Mouse (Mus musculus): ENCODE data around the gene Atp9a. TPM values are rescaled to one million over a fixed set of nuclear protein-coding genes. Genes with fewer than 3 reads are reported as not detected.
A peak's percentile ranks its signal among the peaks of the same experiment; 100 is the strongest.

The Atp9a gene
- 8.9 and 11.8 TPM in 2 replicates for polyA plus RNA-seq (2016; fragmentation: Nextera tagmentation; extraction: Ambion mirVana)

- 9% methylated on average over 25 of the region's 33 CpGs for WGBS
- Histone ChIP-seq H3K36me3 (no peaks in the 10 kb centered on the region), H3K4me3 (peak within 1 kb of the TSS; percentile 87), H3K4me1 (0 out of 2 replicates have a peak, but pooled peaks cover 9% of the 10 kb centered on the region), H3K9me3 (no peaks in the 10 kb centered on the region), H3K27me3 (ENCODE audit: insufficient read depth, poor library complexity, severe bottlenecking) (no peaks in the 10 kb centered on the region), H3K27ac (peak within 1 kb of the TSS; percentile 84)
- no peak for DNase-seq (ENCODE audit: low spot score)
These were observed at the start of gene Atp9a for GRCm38 (mm10) chr2:168742059-168742627. Gene Atp9a, minus strand, starts transcription at chr2:168742409.

- Histone ChIP-seq H3K4me1 (no peaks in the 10 kb centered on the region), H3K27me3 (ENCODE audit: insufficient read depth, poor library complexity, severe bottlenecking) (no peaks in the 10 kb centered on the region), H3K27ac (no peak overlapping the region), H3K4me3 (no peak overlapping the region), H3K9me3 (no peaks in the 10 kb centered on the region), H3K36me3 (no peaks in the 10 kb centered on the region)
- WGBS: 64% methylated on average over 4 of the region's 4 CpGs
- no peak for DNase-seq (ENCODE audit: low spot score)
These were observed 49.0 kb upstream of the Atp9a start for GRCm38 (mm10) chr2:168791115-168791802.

DNA sequence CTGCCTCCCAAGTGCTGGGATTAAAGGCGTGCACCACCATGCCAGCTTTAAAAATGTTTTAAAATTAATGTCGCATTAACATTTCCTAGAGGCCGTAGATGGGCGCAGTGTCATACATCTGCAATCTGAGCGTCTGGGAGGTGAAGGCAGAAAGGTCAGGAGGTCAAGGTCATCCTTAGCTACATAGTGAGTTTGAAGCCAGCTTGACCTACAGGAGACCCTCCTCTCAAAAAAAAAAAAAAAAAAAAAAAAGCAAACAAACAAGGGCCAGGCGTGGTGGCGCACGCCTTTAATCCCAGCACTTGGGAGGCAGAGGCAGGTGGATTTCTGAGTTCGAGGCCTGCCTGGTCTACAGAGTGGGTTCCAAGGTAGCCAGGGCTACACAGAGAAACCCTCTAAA is 44.0 kb upstream of the Atp9a start:
- H3K27ac ChIP-seq: no peak overlapping the region
- H3K4me1 ChIP-seq: no peaks in the 10 kb centered on the region
- no peaks in the 10 kb centered on the region for H3K36me3 ChIP-seq
- DNase-seq (ENCODE audit: low spot score): no peak
- no peak overlapping the region for H3K4me3 ChIP-seq
- WGBS: 84% methylated on average over 9 of the region's 9 CpGs
- no peaks in the 10 kb centered on the region for H3K9me3 ChIP-seq
- H3K27me3 ChIP-seq (ENCODE audit: insufficient read depth, poor library complexity, severe bottlenecking): no peaks in the 10 kb centered on the region; the same call in 1 of the 2 replicates

DNA sequence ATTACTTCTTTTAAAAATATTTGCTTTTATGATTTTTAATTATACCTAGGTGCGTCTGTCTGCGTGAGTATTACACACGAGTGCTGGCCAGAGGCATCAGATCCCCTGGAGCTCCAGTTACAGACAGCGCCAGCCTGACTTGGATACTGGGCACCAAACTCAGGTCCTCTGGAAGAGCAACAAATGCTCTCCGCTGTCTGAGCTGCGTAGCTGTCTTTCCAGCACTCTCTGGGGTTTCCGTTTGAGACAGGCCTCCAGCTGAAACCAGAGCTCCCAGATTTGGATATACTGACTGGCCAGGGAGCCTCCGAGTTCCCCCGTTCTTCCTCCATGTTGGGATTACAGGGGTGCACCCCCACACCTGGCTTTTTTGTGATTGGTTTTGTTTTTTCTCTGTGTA is 38.4 kb upstream of the Atp9a start:
- Histone ChIP-seq H3K27ac (peak overlapping the region; percentile 37; the same call in 1 of the 2 replicates), H3K4me1 (peaks cover 17% of the 10 kb centered on the region), H3K4me3 (no peak overlapping the region), H3K9me3 (no peaks in the 10 kb centered on the region), H3K27me3 (ENCODE audit: insufficient read depth, poor library complexity, severe bottlenecking) (peaks cover 3% of the 10 kb centered on the region), H3K36me3 (no peaks in the 10 kb centered on the region)
- no peak for DNase-seq (ENCODE audit: low spot score)
- 34% methylated on average over 9 of the region's 9 CpGs for WGBS

DNA sequence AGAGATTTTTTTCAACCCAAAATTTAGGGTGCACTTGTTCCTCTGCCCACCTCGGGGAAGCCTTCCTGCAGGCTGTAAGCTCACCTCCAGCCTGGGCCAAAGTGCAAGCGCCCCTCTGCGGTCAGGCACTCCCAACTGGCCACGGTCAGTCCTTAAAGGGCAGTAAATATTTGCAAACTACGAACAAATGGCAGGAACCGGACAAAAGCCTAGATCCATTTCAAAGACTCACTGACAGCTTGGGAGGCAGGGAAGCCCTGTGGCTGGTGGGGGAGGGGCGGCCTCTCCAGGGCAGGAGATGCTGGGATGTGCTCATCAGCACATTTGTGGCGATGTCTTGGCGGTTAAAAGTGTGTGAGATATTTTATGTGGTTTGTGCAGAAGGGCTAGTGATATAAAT is 37.8 kb upstream of the Atp9a start:
- no peaks in the 10 kb centered on the region for H3K9me3 ChIP-seq
- no peaks in the 10 kb centered on the region for H3K36me3 ChIP-seq
- no peak for DNase-seq (ENCODE audit: low spot score)
- peaks cover 3% of the 10 kb centered on the region for H3K27me3 ChIP-seq (ENCODE audit: insufficient read depth, poor library complexity, severe bottlenecking)
- no peak overlapping the region for H3K27ac ChIP-seq
- peaks cover 17% of the 10 kb centered on the region for H3K4me1 ChIP-seq
- 15% methylated on average over 9 of the region's 9 CpGs for WGBS
- H3K4me3 ChIP-seq: no peak overlapping the region

GRCm38 (mm10) chr2:168777481-168777880 is 35.3 kb upstream of the Atp9a start:
- no peaks in the 10 kb centered on the region for H3K9me3 ChIP-seq
- H3K4me3 ChIP-seq: no peak overlapping the region
- peaks cover 3% of the 10 kb centered on the region for H3K27me3 ChIP-seq (ENCODE audit: insufficient read depth, poor library complexity, severe bottlenecking)
- no peak overlapping the region for H3K27ac ChIP-seq
- no peaks in the 10 kb centered on the region for H3K36me3 ChIP-seq
- peaks cover 17% of the 10 kb centered on the region for H3K4me1 ChIP-seq
- no peak for DNase-seq (ENCODE audit: low spot score)

GRCm38 (mm10) chr2:168776238-168776637 is 34.0 kb upstream of the Atp9a start:
- Histone ChIP-seq H3K4me3 (no peak overlapping the region), H3K27me3 (ENCODE audit: insufficient read depth, poor library complexity, severe bottlenecking) (peaks cover 3% of the 10 kb centered on the region; the same call in 1 of the 2 replicates), H3K4me1 (peaks cover 17% of the 10 kb centered on the region), H3K36me3 (no peaks in the 10 kb centered on the region), H3K9me3 (no peaks in the 10 kb centered on the region), H3K27ac (no peak overlapping the region)
- WGBS: 73% methylated on average over 3 of the region's 3 CpGs
- DNase-seq (ENCODE audit: low spot score): no peak

DNA sequence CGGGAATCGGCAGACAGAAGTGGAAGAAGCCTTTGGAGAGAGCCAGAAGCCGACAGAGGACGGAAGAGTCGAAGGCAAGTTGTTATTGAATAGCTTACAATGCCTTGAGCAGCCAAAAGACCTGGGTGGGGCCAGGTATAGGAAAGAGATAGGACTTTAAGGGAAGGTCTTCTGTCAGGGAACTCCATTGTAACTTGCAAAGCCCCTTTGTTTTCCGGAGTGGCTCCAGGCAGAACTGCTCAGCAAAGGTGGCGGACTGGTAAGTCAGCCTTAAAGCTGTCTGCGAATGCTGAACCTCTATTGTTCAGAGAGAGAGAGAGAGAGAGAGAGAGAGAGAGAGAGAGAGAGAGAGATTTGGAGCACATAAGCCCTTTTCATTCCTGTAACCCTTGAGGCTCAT is 27.1 kb upstream of the Atp9a start:
- peaks cover 24% of the 10 kb centered on the region for H3K27me3 ChIP-seq (ENCODE audit: insufficient read depth, poor library complexity, severe bottlenecking)
- no peaks in the 10 kb centered on the region for H3K36me3 ChIP-seq
- H3K4me3 ChIP-seq: no peak overlapping the region
- no peak for DNase-seq (ENCODE audit: low spot score)
- 58% methylated on average over 8 of the region's 8 CpGs for WGBS
- no peak overlapping the region for H3K27ac ChIP-seq
- peaks cover 3% of the 10 kb centered on the region for H3K4me1 ChIP-seq
- no peaks in the 10 kb centered on the region for H3K9me3 ChIP-seq

GRCm38 (mm10) chr2:168767582-168767981 is 25.4 kb upstream of the Atp9a start, which contains the start of gene Sall4:
Gene Sall4, minus strand, starts transcription at chr2:168767943.
- DNase-seq (ENCODE audit: low spot score): no peak
- peak within 1 kb of the TSS; percentile 96 for H3K27ac ChIP-seq
- H3K36me3 ChIP-seq: no peaks in the 10 kb centered on the region
- peaks cover 13% of the 10 kb centered on the region for H3K4me1 ChIP-seq
- WGBS: 8% methylated on average over 10 of the region's 10 CpGs
- no peaks in the 10 kb centered on the region for H3K9me3 ChIP-seq
- peaks cover 24% of the 10 kb centered on the region for H3K27me3 ChIP-seq (ENCODE audit: insufficient read depth, poor library complexity, severe bottlenecking)
- peak within 1 kb of the TSS; percentile 83 for H3K4me3 ChIP-seq

DNA sequence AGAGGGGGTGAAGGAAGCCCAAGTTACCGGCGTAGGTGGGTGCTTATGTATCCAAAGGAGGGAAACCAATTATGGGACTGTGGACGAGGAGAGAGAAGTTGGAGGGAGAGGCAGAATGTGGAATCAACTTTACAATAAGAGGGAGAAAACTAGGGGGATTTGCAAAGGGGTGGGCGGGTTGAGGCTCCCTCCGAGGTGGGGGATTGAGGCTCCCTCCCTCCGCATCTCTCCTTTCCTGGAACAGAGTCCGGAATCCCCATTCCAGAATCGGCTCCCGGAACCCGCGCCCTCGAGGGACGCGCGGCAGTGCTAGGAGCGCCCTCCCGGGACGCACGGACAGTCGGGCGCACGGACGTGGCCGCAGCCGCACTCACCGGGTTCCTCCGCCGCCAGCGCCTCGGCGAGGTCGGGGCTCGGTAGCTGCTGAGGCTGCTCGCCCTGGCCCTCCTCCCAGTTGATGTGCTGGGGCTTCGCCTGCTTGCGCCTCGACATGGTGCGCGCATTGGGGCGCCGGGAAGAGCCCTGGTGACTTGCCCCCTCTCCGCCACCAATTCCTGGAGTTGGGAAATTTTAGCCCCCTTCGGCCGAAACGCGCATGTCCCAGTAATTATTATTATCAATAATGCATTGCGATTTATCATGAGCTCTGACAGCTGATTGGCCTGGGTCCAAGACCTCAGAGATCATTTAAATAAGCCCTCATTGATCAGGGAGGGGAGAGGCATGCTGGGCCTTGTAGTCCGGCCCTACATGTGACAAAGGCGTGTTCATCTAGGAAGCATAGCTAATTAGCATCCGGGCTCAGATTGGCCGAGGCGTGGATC is 24.5 kb upstream of the Atp9a start:
- peak; percentile 91 for DNase-seq (ENCODE audit: low spot score)
- Histone ChIP-seq H3K4me1 (peaks cover 21% of the 10 kb centered on the region), H3K9me3 (no peaks in the 10 kb centered on the region), H3K4me3 (peak overlapping the region; percentile 83), H3K27ac (peak overlapping the region; percentile 96), H3K27me3 (ENCODE audit: insufficient read depth, poor library complexity, severe bottlenecking) (peaks cover 24% of the 10 kb centered on the region), H3K36me3 (no peaks in the 10 kb centered on the region)
- WGBS: 0% methylated on average over 52 of the region's 52 CpGs

- Histone ChIP-seq H3K27me3 (ENCODE audit: insufficient read depth, poor library complexity, severe bottlenecking) (peaks cover 24% of the 10 kb centered on the region), H3K36me3 (no peaks in the 10 kb centered on the region), H3K4me3 (peak overlapping the region; percentile 83), H3K4me1 (peaks cover 22% of the 10 kb centered on the region), H3K27ac (peak overlapping the region; percentile 96), H3K9me3 (no peaks in the 10 kb centered on the region)
- no peak for DNase-seq (ENCODE audit: low spot score)
- WGBS: under 1% methylated on average over 65 of the region's 65 CpGs
These were observed 23.7 kb upstream of the Atp9a start for GRCm38 (mm10) chr2:168765696-168766537.

DNA sequence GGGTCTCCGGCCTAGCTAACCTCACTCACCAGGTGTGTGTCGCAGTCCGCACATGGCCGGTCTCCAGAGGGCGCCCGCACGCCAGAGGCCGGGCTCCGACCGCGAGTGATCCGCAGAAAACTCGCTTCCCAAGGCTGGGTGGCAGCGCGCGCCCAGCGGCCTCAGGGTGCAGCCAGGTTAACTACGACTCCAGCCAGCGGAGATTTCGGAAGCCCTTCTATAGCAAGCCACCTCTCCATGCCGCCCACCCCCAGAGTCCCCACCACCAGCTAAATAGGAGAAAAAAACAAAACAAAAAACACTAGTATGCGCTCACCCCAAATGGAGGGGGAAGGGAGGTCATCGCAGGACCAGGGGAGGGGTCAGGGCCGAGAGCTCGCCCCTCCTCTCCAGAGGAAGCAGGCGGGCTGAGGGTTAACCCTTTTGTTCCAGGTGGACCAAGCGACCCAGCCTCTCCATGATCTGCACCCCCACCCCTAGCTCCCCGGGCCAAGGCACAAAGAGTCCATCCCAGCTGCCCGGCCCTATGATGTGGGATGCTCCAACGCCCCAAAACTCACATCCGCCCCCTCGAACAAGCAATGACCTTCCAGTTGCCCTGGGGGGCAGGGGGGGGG is 23.0 kb upstream of the Atp9a start:
- under 1% methylated on average over 32 of the region's 32 CpGs for WGBS
- Histone ChIP-seq H3K27ac (peak overlapping the region; percentile 96), H3K9me3 (no peaks in the 10 kb centered on the region), H3K27me3 (ENCODE audit: insufficient read depth, poor library complexity, severe bottlenecking) (peaks cover 20% of the 10 kb centered on the region), H3K4me3 (peak overlapping the region; percentile 83), H3K36me3 (no peaks in the 10 kb centered on the region), H3K4me1 (peaks cover 22% of the 10 kb centered on the region)
- peak; percentile 87 for DNase-seq (ENCODE audit: low spot score)

Measured in heart, embryonic 10.5 days (tissue).